Mouse (Mus musculus) stomach, embryonic 16.5 days (tissue): ENCODE data around the gene Sergef. TPM values are rescaled to one million over a fixed set of nuclear protein-coding genes. Genes with fewer than 3 reads are reported as not detected.

Source experiments
- ATAC-seq: fragments of 200-750 bp; cut with Nextera tagmentation; 2 replicates; pipeline ENCODE4 v1.8.0; 2017; ENCODE audit warnings: moderate number of reproducible peaks, moderate TSS enrichment; ENCODE audit not compliant: insufficient read depth, low FRiP score
- H3K27ac ChIP-seq: fragments of 300-500 bp; sonication (generic); 2 replicates; pipeline ENCODE4 v1.5.1; 2014; ENCODE audit warnings: low read length
- H3K27me3 ChIP-seq: fragments of 300-500 bp; sonication (generic); 2 replicates; pipeline ENCODE4 v1.6.1; 2014; ENCODE audit warnings: low read length, control low read depth, mixed read lengths; ENCODE audit not compliant: control insufficient read depth, insufficient read depth
- H3K36me3 ChIP-seq: fragments of 300-500 bp; sonication (generic); 2 replicates; pipeline ENCODE4 v1.6.1; 2014; ENCODE audit warnings: low read length; ENCODE audit not compliant: control insufficient read depth, insufficient read depth
- H3K4me1 ChIP-seq: fragments of 300-500 bp; sonication (generic); 2 replicates; pipeline ENCODE4 v1.6.1; 2014; ENCODE audit warnings: low read length, control low read depth, mixed read lengths; ENCODE audit not compliant: control insufficient read depth, insufficient read depth
- H3K4me2 ChIP-seq: fragments of 300-500 bp; sonication (generic); 2 replicates; pipeline ENCODE4 v1.6.1; 2014; ENCODE audit warnings: low read depth, low read length, mixed read lengths
- H3K4me3 ChIP-seq: fragments of 300-500 bp; sonication (generic); replicated peaks from 2 replicates; pipeline ENCODE4 v1.5.1; 2014; ENCODE audit warnings: mild to moderate bottlenecking, low read length
- H3K9ac ChIP-seq: fragments of 300-500 bp; sonication (generic); 2 replicates; pipeline ENCODE4 v1.6.1; 2014; ENCODE audit warnings: low read length
- H3K9me3 ChIP-seq: fragments of 300-500 bp; sonication (generic); replicated peaks from 2 replicates; pipeline ENCODE4 v1.6.1; 2016; ENCODE audit warnings: low read length, control low read depth; ENCODE audit not compliant: control insufficient read depth
- WGBS: fragments of 180-500 bp; shearing (Covaris S2); extraction: QIAGEN DNeasy Blood & Tissue Kit; methylation state at CpG from one replicate; pipeline ENCODE4 v1.1.7; 2014; 5-methylcytosine and 5-hydroxymethylcytosine counted together
- polyA plus RNA-seq: library from polyadenylated mRNA; unstranded; fragments of >200 nt; fragmentation: Nextera tagmentation; extraction: Ambion mirVana; gene quantifications from 2 replicates; pipeline ENCODE4 v1.2.1, GENCODE M21; 2015

Sergef gene
- polyA plus RNA-seq, 1 experiment from 2014 or later, result 14.9 TPM

DNA sequence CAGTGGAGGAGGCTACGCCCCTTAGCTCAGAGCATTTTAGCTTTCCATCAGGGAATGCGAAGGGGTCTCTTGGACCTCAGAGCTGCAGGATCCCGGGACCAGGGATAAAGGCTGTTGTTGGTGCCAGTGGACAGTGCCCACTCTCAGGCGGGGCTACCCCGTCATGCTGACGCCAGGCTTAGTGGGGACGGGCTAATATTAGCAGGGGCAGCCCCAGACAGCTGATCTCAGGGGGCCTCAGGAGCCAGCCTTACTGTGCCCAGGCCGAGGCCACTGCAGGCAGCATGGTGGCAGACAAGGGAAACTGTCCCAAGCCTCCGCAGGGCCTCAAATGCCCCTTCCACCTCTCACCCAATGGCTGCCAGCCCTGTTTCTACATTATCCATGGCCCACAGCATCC lies 231.0 kb downstream of the Sergef start:
- no peak overlapping the region for H3K27ac ChIP-seq
- H3K4me1 ChIP-seq, result no peaks in the 10 kb centered on the region
- no peak overlapping the region for H3K4me3 ChIP-seq
- no peak for ATAC-seq
- H3K36me3 ChIP-seq, result no peaks in the 10 kb centered on the region
- no peak overlapping the region for H3K9ac ChIP-seq
- WGBS, result 83% methylated on average over 9 of the region's 9 CpGs
- H3K27me3 ChIP-seq, result no peaks in the 10 kb centered on the region
- H3K4me2 ChIP-seq, result no peak overlapping the region
- H3K9me3 ChIP-seq, result no peaks in the 10 kb centered on the region

DNA sequence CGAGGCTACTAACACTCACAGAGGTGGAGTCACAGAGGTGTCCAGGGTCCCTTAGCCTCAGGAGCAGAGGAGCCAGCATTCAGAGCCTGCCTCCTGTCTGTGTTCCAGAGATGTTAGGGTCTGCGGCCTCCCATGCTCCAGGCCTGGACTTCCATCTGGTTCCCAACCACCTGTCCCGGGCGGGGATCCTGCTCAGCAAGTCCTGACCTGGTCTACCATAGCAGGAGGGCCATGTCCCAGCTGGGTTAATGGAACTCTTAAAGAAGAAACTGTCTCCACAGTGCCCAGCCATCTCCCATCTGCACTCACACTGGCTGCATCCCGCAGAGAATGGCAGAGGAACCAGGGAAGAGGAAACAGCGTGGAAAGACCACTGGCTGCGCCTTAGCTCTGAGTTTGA lies 234.9 kb downstream of the Sergef start:
- Histone ChIP-seq H3K4me3 (no peak overlapping the region), H3K27ac (no peak overlapping the region), H3K4me1 (no peaks in the 10 kb centered on the region), H3K36me3 (no peaks in the 10 kb centered on the region), H3K9ac (no peak overlapping the region), H3K9me3 (no peaks in the 10 kb centered on the region), H3K27me3 (peaks cover 6% of the 10 kb centered on the region), H3K4me2 (no peak overlapping the region)
- ATAC-seq, result no peak
- 78% methylated on average over 7 of the region's 7 CpGs for WGBS

DNA sequence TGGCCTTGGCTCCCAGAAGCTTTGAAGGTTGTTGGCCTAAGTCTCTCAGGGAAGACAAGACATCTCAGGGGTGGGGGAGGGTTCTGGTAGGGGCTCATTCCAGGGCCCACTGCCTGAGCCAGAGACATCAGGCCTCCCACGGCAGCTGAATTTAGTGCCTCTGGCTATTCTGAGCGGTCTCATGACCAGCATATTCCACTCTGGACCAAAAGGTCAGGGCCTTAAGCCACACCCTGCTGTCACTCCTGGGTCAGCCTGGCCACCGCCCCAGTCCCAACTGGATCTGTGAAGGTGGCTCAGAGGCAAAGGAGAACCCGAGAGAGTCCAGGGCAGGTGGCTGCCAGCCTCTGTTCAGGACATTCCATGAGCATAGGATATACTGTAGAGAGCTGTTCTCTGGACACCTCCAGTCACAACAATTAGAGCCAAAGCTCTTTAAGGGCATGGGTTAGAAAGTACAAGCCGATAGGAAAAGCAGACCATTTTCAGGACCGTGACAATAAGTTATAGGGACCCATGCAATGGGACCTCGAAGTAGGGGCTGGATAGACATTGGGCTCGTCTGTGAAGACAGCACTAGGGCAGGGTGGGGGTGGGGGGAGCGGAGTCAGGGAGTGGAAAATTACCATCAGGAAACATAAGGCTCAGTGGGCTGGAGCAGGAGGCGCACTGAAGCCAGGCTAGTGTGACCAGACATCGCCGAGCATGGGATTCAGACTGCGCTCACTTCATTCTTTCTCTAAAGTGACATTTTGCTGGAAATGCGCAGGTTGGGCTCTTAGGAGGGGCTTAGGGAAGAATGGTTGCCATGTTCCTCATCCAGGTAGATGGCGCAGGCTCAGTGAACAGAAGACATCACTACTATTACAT lies 235.8 kb downstream of the Sergef start:
- 83% methylated on average over 15 of the region's 15 CpGs for WGBS

DNA sequence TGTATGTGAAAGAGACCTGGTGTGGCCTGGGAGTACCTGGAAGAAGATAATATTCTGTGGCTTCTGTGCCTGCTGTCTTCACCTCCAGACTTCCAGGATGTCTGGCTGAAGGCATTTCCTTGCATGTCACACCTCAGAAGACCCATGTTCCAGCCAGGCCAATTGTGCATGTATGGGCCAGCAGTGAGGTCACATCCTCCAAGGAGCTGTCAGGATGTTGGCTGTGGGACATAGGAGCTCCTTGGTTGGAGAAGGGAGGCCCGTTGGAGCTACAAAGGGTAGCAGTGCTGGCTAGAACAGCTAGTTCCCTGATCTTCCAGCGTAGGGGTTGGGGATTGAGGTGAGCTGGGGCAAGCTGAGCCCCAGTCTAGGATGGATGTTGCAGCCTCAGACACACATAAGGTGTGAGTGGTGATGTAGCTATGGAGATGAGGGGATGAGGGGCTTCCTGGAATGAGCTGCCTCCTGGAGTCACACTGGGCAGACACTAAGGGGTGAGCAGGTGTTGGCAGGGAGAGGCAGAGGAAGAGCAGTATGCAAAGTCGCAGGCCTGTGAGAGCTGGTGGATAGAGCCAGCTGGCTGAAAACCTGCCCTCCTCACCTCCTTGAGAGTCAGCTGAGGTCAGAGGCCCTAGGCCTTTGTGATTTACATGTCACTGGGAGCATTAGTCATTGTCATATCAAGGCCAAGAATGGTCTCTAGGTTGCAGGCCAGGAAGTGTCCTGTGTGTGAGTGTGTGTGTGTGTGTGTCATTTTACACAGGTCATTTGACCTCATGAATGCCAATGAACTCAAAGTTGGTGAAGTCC lies 238.0 kb downstream of the Sergef start:
- no peak overlapping the region for H3K9ac ChIP-seq
- no peaks in the 10 kb centered on the region for H3K36me3 ChIP-seq
- 71% methylated on average over 3 of the region's 3 CpGs for WGBS
- no peak overlapping the region for H3K4me2 ChIP-seq
- H3K9me3 ChIP-seq, result no peaks in the 10 kb centered on the region
- no peak overlapping the region for H3K4me3 ChIP-seq
- H3K27me3 ChIP-seq, result peaks cover 37% of the 10 kb centered on the region
- H3K27ac ChIP-seq, result no peak overlapping the region
- no peak for ATAC-seq
- 0 out of 2 replicates have a peak, but pooled peaks cover 3% of the 10 kb centered on the region for H3K4me1 ChIP-seq

More for the DNA sequence above, 235.8 kb downstream of the Sergef start:
- H3K4me3 ChIP-seq, result no peak overlapping the region
- peaks cover 15% of the 10 kb centered on the region for H3K27me3 ChIP-seq
- no peak overlapping the region for H3K9ac ChIP-seq
- H3K4me1 ChIP-seq, result no peaks in the 10 kb centered on the region
- ATAC-seq, result no peak
- no peak overlapping the region for H3K4me2 ChIP-seq
- H3K27ac ChIP-seq, result no peak overlapping the region
- H3K9me3 ChIP-seq, result no peaks in the 10 kb centered on the region
- H3K36me3 ChIP-seq, result no peaks in the 10 kb centered on the region

DNA sequence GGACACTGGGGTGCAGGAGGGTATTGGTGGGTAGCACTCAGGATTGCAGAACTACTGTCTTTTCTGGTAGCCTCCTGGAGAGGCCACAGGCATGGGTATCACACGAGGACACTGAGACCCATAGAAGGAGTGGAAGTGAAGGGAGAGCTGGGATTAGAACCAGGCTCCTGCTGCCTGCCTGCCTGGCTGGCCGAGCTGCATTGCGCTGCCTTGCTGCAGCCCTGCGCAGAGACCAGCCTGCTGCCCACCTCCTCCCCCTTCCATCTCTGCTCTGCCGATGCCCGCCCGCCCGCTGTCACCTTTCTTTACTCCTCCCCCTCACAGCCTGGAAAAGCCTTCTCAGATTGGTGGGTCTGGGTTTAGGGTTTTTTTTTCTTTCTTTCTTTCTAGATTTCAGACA lies 239.3 kb downstream of the Sergef start:
- Histone ChIP-seq H3K4me3 (no peak overlapping the region), H3K36me3 (no peaks in the 10 kb centered on the region), H3K9ac (no peak overlapping the region), H3K27ac (no peak overlapping the region), H3K27me3 (peaks cover 50% of the 10 kb centered on the region), H3K4me2 (no peak overlapping the region), H3K9me3 (no peaks in the 10 kb centered on the region), H3K4me1 (peaks cover 11% of the 10 kb centered on the region; the same call in 1 of the 2 replicates)
- WGBS, result 35% methylated on average over 8 of the region's 8 CpGs
- no peak for ATAC-seq

DNA sequence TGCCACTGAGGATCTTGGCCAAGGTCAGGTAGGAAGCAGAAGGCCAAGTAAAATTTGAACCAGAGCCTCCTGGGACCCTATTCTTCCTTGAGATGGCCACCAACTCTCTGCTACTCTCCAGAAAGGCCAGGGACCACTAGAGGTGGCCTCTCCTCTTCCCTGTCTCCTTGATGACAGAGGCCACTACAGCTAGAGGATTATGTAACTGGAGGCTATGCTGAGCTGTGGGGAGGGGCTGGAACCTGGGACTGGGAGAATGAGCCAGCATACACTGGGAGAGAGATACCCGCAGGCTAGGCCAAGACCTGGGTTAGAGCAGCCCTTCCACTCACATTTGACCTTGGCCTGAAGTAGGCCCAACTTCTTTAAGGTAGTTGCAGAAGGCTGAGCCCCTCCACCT lies 239.9 kb downstream of the Sergef start:
- Histone ChIP-seq H3K4me3 (no peak overlapping the region), H3K4me1 (peaks cover 11% of the 10 kb centered on the region; the same call in 1 of the 2 replicates), H3K27ac (no peak overlapping the region), H3K27me3 (peaks cover 56% of the 10 kb centered on the region), H3K9me3 (no peaks in the 10 kb centered on the region), H3K4me2 (no peak overlapping the region), H3K36me3 (no peaks in the 10 kb centered on the region), H3K9ac (no peak overlapping the region)
- ATAC-seq, result no peak
- 80% methylated on average over 1 of the region's 1 CpGs for WGBS

DNA sequence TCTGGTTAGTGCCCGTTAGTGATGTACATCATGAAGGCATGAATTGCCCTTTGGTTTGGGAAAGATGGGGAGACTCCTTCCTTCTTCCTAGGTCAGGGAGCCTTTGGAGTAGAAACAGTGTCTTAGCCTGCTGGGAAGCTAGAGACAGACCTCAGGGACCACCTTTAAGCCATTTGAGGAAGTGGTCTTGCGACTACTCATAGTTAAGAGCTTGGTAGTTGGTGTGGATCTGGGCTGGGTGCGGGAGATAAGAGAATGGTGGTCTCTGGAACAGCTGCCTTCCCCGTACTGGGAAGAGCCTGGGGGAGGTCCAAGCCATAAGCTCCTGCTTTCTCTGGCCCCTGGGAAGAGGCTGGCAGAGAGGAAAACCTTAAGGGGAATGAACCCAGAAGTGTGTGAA lies 241.0 kb downstream of the Sergef start:
- H3K4me3 ChIP-seq, result no peak overlapping the region
- H3K9me3 ChIP-seq, result no peaks in the 10 kb centered on the region
- H3K27ac ChIP-seq, result no peak overlapping the region
- no peak overlapping the region for H3K9ac ChIP-seq
- H3K4me2 ChIP-seq, result no peak overlapping the region
- H3K4me1 ChIP-seq, result peaks cover 11% of the 10 kb centered on the region; the same call in 1 of the 2 replicates
- no peak for ATAC-seq
- no peaks in the 10 kb centered on the region for H3K36me3 ChIP-seq
- 49% methylated on average over 4 of the region's 4 CpGs for WGBS
- peaks cover 64% of the 10 kb centered on the region for H3K27me3 ChIP-seq

DNA sequence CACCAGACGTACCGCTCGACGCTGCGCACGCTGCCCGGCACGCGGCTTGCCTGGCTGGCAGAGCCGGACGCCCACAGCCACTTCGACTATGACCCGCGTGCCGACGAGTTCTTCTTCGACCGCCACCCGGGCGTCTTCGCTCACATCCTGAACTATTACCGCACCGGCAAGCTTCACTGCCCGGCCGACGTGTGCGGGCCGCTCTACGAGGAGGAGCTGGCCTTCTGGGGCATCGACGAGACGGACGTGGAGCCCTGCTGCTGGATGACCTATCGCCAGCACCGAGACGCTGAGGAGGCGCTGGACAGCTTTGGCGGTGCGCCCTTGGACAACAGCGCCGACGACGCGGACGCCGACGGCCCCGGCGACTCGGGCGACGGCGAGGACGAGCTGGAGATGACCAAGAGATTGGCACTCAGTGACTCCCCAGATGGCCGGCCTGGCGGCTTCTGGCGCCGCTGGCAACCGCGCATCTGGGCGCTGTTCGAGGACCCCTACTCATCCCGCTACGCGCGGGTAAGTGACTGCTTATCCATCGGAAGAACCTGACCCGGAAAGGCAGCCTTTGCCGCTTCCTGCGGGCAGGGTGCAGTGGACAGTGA lies 241.8 kb downstream of the Sergef start:
- no peak overlapping the region for H3K9ac ChIP-seq
- peaks cover 11% of the 10 kb centered on the region; the same call in 1 of the 2 replicates for H3K4me1 ChIP-seq
- H3K27ac ChIP-seq, result no peak overlapping the region
- no peaks in the 10 kb centered on the region for H3K9me3 ChIP-seq
- H3K27me3 ChIP-seq, result peaks cover 64% of the 10 kb centered on the region
- WGBS, result 11% methylated on average over 69 of the region's 70 CpGs
- no peaks in the 10 kb centered on the region for H3K36me3 ChIP-seq
- no peak overlapping the region for H3K4me2 ChIP-seq
- no peak for ATAC-seq
- peak overlapping the region; percentile 46 for H3K4me3 ChIP-seq
